Mouse (Mus musculus) monocyte, adult 5-6 weeks (primary cell): Measurements from ENCODE around the gene Apba2. TPM values are rescaled to one million over a fixed set of nuclear protein-coding genes. Genes with fewer than 3 reads are reported as not detected.

Experiments used
- ATAC-seq: fragments of 153-309, 156-312 bp; replicated peaks from 2 replicates; pipeline ENCODE4 v1.8.0; 2017; ENCODE audit warnings: mild to moderate bottlenecking; ENCODE audit not compliant: low TSS enrichment, insufficient number of reproducible peaks, severe bottlenecking, poor library complexity, low FRiP score
- total RNA-seq: library from RNA; stranded (forward); fragments of 200-1000, 200-491, 200-594 nt; gene quantifications from 3 replicates; pipeline ENCODE4 v1.2.3, GENCODE M21; 2017

The Apba2 gene
- total RNA-seq, 1 experiment from 2014 or later = not detected

GRCm38 (mm10) chr7:64753678-64754077, 252.2 kb downstream of the Apba2 start:
- ATAC-seq = no peak

- ATAC-seq = no peak
Measured at GRCm38 (mm10) chr7:64754161-64754560, 252.7 kb downstream of the Apba2 start.

- ATAC-seq = no peak
Measured at GRCm38 (mm10) chr7:64755141-64755540, 253.6 kb downstream of the Apba2 start.

GRCm38 (mm10) chr7:64765595-64765994, 264.1 kb downstream of the Apba2 start:
- ATAC-seq = no peak

- ATAC-seq = no peak
Measured at GRCm38 (mm10) chr7:64769768-64770167, 268.3 kb downstream of the Apba2 start.

GRCm38 (mm10) chr7:64770779-64771390, 269.4 kb downstream of the Apba2 start:
- ATAC-seq = no peak

GRCm38 (mm10) chr7:64773465-64773864, 272.0 kb downstream of the Apba2 start:
- ATAC-seq = no peak

- ATAC-seq = no peak
Measured at GRCm38 (mm10) chr7:64776708-64777489, 275.4 kb downstream of the Apba2 start.

- no peak for ATAC-seq
Measured at GRCm38 (mm10) chr7:64779501-64779900, 278.0 kb downstream of the Apba2 start.

- no peak for ATAC-seq
Measured at GRCm38 (mm10) chr7:64785040-64785439, 283.5 kb downstream of the Apba2 start.

GRCm38 (mm10) chr7:64791145-64791544, 289.6 kb downstream of the Apba2 start:
- ATAC-seq = no peak

GRCm38 (mm10) chr7:64792031-64792430, 290.5 kb downstream of the Apba2 start:
- ATAC-seq = no peak

- no peak for ATAC-seq
Measured at GRCm38 (mm10) chr7:64795554-64795953, 294.0 kb downstream of the Apba2 start.

Other genes with a start within 250 kb of the Apba2 start
- gene Mtmr10, start 214.1 kb upstream of the Apba2 start, total RNA-seq = 11.8 to 19.1 TPM (median 13.2 TPM) in 3 replicates
- 2.0 to 7.4 TPM (median 3.9 TPM) in 3 replicates for gene Fan1, start 127.6 kb upstream of the Apba2 start, total RNA-seq
- gene Mphosph10, start 109.4 kb upstream of the Apba2 start, total RNA-seq = 34.2 to 71.2 TPM (median 57.5 TPM) in 3 replicates
- gene Mcee, start 109.1 kb upstream of the Apba2 start, total RNA-seq = 24.9 to 27.4 TPM (median 26.5 TPM) in 3 replicates